Mouse (Mus musculus): ENCODE data around the gene Kdm1b.
A peak's percentile ranks its signal among the peaks of the same experiment; 100 is the strongest.

The Kdm1b gene

GRCm38 (mm10) chr13:47112924-47113323 lies 69.6 kb downstream of the Kdm1b start:
- no peak for DNase-seq

GRCm38 (mm10) chr13:47116000-47116399 lies 72.7 kb downstream of the Kdm1b start:
- no peak for DNase-seq

- no peak for DNase-seq
Observed at GRCm38 (mm10) chr13:47121333-47121889, 78.1 kb downstream of the Kdm1b start.

GRCm38 (mm10) chr13:47122537-47123430 lies 79.5 kb downstream of the Kdm1b start, which contains the start of gene Rnf144b:
Gene Rnf144b (plus strand): TSS chr13:47122656.
- DNase-seq, result peak; percentile 24 to 43

- no peak for DNase-seq
Observed at GRCm38 (mm10) chr13:47124449-47124848, 81.2 kb downstream of the Kdm1b start.

- no peak for DNase-seq
Observed at GRCm38 (mm10) chr13:47124986-47125385, 81.7 kb downstream of the Kdm1b start.

GRCm38 (mm10) chr13:47125595-47125994 lies 82.3 kb downstream of the Kdm1b start:
- no peak for DNase-seq

GRCm38 (mm10) chr13:47129090-47129489 lies 85.8 kb downstream of the Kdm1b start:
- DNase-seq, result no peak

GRCm38 (mm10) chr13:47133058-47133457 lies 89.8 kb downstream of the Kdm1b start:
- DNase-seq, result no peak

- no peak for DNase-seq
Observed at GRCm38 (mm10) chr13:47134836-47135235, 91.5 kb downstream of the Kdm1b start.
